ENCODE assay signal across 21 mouse cellular contexts in the genomic region with DNA sequence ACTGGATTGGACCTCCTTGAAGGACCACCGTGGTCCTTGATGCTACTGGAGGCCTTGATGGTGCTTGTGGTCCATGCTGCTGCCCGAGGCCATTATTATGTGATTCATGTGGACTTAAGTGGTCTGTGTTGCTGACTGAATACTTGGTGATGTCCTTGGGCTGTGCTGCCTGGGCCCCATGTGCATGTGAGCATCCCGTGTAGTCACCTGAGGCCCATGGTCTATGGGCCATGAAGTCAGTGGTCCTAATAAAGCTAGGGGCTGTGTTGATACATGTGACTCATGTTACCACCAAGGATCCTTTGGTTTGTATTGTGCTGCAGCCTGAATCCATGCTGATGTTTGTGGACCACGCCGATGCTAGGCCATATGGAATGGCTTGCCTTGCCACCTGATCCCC.
"Had no signal": no experiment of that assay in that cellular context is flagged by ENCODE, and none has a peak within 500 bp of the region (broad histone marks: within the 10 kb centered on the region; RNA-seq: fewer than 3 reads in every experiment).

No protein-coding gene starts in this region.

- H3K4me3 ChIP-seq: limb, embryonic 10.5 days; limb, embryonic 13.5 days; liver, embryonic 12.5 days; liver, embryonic 15.5 days; lung, embryonic 15.5 days; midbrain, embryonic 15.5 days had no signal

- DNase-seq: kidney, adult 18-20 months; kidney, adult 9 months; kidney, postnatal 14 days; kidney, postnatal 4 days; liver; lung, adult 18-20 months; lung, postnatal 10 days; lung, postnatal 36 days; right cerebral cortex, adult 18-20 months; right cerebral cortex, postnatal 14 days; right cerebral cortex, postnatal 4 days; thymus, adult 2 months; thymus, postnatal 14 days; thymus, postnatal 4 days had no signal

- H3K36me3 ChIP-seq: limb, embryonic 10.5 days; limb, embryonic 13.5 days; liver, embryonic 12.5 days; liver, embryonic 15.5 days; lung, embryonic 15.5 days; midbrain, embryonic 15.5 days had no signal

- H3K4me2 ChIP-seq: limb, embryonic 13.5 days; liver, embryonic 12.5 days; liver, embryonic 15.5 days; lung, embryonic 15.5 days; midbrain, embryonic 15.5 days had no signal

- ATAC-seq: liver, embryonic 12.5 days; midbrain, embryonic 15.5 days had no signal

- H3K9ac ChIP-seq: limb, embryonic 13.5 days; liver, embryonic 12.5 days; liver, embryonic 15.5 days; lung, embryonic 15.5 days; midbrain, embryonic 15.5 days had no signal

- H3K27ac ChIP-seq: limb, embryonic 10.5 days; limb, embryonic 13.5 days; liver, embryonic 12.5 days; liver, embryonic 15.5 days; lung, embryonic 15.5 days; midbrain, embryonic 15.5 days; stomach, postnatal 0 days had no signal

- H3K27me3 ChIP-seq: limb, embryonic 13.5 days; liver, embryonic 12.5 days; liver, embryonic 15.5 days; lung, embryonic 15.5 days had no signal

- H3K4me1 ChIP-seq: limb, embryonic 13.5 days; liver, embryonic 12.5 days; liver, embryonic 15.5 days; lung, embryonic 15.5 days; midbrain, embryonic 15.5 days had no signal

- H3K9me3 ChIP-seq: limb, embryonic 10.5 days; limb, embryonic 13.5 days; liver, embryonic 12.5 days; liver, embryonic 15.5 days; lung, embryonic 15.5 days; midbrain, embryonic 15.5 days had no signal
